Mouse (Mus musculus) heart, postnatal 4 days (tissue): Measurements from ENCODE around the gene Zfp664. TPM values are rescaled to one million over a fixed set of nuclear protein-coding genes. Genes with fewer than 3 reads are reported as not detected.

Source experiments
- DNase-seq: peaks from one replicate; pipeline ENCODE4 v3.0.0; 2021
- total RNA-seq, 2 experiments: library from RNA; stranded (reverse); gene quantifications; 2 replicates each; pipeline ENCODE4 v1.2.3; 2021

Zfp664 gene
- total RNA-seq, 2 experiments from 2014 or later: 57.5 to 62.7 TPM

DNA sequence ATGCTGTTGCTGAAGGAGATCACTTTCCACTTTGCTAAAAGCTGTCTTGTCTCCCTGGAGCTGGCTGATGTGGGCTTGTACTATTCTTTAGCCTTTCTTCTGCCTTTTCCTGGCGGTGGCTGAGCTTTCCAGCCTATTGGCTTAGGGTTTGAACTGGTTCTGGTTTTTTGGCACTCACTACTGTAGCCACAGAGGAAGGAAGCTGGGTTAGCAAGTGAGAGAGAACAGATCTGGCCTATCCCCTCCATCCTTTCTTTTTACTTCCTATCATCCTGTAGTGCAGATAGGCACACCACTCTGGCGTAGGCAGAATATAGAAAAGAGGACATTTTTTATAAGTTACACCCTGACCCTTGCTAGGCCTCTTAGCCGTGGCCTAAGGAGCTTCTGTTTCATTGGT, 10.6 kb downstream of the Zfp664 start:
- DNase-seq: no peak

DNA sequence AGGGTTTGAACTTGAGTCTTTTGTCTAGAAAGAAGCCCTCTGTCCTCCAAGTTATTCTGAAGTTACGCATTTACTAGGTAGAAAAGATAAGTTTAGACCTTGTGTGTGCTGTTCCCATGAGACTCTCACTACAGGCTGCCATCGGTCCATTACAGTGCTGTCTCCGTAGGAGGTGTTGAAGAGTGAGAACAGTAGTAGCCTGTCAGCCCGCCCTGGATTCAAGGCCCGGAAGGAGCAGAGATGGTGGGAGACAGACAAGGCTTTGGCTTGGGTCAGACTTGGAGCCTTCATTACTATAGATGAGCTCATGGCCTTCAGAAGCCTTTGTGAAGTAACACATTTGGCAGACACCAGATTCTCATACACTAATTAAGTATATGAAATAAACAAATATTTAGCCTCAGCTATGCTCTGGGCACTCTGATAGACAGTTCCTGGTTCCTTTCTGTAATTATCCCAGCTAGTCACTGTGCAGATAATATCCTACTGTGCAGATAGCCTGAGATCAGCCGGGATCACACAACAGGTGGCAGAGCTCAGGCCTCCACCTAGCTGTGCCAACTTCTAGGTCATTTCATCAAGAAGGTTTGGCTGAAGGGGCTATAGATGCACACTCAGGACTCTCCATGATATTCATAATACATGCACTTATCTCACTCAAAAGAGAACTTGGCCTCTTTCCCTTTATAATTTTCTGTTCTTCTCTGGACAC, 11.6 kb downstream of the Zfp664 start:
- DNase-seq: no peak

DNA sequence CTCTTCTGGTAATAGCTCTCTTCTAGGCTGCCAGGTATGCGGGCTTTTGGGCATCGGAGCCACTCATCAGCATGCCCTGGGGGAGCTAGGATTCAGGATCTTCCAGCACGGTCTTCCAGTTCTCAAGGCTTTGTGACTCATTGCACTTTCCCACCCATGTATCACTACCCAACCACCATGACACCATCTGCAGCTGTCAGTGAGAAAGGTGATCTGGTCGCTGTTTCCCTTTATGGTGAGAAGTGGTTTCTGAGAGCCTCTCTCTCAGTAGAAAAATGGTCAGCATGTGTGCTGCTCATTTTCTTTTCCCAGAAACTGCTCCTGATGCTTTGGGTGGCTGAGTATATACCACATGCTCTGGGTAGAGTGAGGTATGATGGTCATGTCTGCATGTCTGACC, 16.8 kb downstream of the Zfp664 start:
- no peak for DNase-seq

GRCm38 (mm10) chr5:124879801-124880200, 17.3 kb downstream of the Zfp664 start:
- no peak for DNase-seq

DNA sequence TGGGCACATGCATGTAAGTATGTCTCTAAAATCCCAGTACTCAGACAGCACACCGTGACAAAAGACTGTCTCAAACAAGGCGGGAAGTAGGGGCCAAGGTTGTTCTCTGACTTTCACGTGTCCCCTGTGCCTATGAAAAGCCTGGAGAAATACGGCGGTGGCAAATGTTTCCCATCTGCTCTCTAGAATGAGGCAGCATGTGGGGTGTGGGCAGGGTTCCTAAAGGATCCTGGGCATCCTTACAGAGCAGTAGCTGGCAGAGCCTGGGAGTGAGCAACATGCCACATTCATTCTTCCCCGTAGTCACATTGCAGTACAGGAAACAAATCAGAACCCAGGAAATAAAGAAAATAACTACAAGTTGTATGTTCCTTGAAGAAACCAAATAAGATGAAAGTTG, 21.4 kb downstream of the Zfp664 start:
- DNase-seq: no peak

DNA sequence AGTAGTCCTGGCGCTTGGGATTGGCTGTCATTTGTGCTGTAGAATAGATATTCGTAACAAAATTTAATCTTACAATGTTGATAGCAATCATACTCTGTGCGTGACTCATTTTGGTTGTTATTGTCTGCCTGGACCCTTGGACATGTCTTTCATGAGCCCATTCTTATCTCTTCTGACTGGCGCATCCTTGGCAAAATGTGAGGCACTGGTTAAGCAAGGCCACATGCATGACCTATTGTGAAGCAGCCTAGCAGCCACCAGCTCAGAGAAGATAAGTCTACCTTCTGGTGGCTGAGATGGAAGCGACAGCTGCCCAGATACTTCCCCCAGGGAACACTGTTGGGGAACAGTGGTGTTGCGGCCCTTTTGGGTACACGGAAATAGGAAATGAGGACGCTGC, 26.2 kb downstream of the Zfp664 start:
- DNase-seq: no peak

DNA sequence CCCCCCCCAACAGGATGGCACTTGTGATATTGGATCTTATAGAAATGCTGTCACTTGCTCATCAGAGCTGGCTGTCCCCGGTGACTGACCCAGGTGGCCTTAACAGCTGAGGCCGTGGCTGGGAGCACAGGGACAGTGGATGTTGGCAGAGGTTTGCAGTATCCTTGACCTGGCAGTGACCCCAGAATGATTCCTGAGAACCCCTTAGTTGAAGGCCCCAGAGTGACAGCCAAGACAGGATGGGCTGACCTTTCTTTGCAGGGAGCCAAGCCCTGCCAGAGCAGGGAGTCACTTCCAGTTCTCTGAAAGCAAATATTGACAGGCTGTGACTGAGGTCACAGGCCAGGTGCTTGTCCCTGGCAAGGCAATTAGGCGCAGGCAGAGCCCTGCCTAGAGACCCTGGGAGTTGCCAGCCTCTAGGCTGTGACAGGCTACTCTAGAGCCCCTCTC, 29.5 kb downstream of the Zfp664 start:
- no peak for DNase-seq

GRCm38 (mm10) chr5:124896135-124896534, 33.6 kb downstream of the Zfp664 start:
- DNase-seq: no peak

- peak; percentile 92 for DNase-seq
Measured at GRCm38 (mm10) chr5:124899945-124900631, 37.6 kb downstream of the Zfp664 start.

- DNase-seq: no peak
Measured at GRCm38 (mm10) chr5:124900738-124901490, 38.4 kb downstream of the Zfp664 start.

DNA sequence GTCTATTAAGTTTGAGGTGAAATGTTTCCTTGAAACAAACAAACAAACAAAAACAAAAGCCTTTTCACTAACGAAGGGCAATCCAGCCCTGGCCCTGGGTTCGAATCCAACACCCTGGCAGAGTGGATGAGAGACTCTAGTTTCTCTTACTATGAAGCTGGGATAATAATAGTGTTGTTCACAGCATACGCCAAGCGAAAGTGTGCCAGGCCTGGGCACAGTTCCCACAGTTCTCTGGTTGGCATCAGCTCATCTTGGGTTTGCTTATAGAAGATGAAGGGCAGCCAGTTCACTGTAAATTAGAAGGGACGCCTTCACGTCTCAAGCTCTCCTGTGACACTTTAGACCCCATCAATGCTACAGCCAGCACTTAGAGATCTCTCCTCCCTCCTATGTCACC, 39.2 kb downstream of the Zfp664 start:
- peak; percentile 67 for DNase-seq

- no peak for DNase-seq
Measured at GRCm38 (mm10) chr5:124902195-124902594, 39.7 kb downstream of the Zfp664 start.

GRCm38 (mm10) chr5:124903852-124904251, 41.4 kb downstream of the Zfp664 start:
- no peak for DNase-seq

- no peak for DNase-seq
Measured at GRCm38 (mm10) chr5:124906890-124907289, 44.4 kb downstream of the Zfp664 start.

DNA sequence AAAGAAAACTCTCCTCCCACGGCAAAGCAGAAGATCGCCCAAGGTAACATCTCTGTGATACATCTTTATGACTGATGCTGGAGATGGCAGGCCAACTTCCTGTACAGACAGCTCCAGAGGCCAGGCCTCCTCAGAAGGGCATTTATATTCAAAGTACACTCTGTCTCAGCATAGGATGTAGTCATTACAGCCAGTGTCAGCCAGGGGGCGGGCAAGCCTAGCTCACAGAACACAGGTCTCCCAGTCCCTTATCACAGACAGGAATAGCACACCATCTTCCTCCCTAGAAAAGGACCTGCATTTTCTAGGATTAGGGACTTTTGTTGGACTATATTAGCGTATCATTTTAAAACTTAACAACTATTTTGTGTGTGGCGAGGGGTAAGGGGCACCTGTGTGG, 46.4 kb downstream of the Zfp664 start:
- DNase-seq: peak; percentile 89

DNA sequence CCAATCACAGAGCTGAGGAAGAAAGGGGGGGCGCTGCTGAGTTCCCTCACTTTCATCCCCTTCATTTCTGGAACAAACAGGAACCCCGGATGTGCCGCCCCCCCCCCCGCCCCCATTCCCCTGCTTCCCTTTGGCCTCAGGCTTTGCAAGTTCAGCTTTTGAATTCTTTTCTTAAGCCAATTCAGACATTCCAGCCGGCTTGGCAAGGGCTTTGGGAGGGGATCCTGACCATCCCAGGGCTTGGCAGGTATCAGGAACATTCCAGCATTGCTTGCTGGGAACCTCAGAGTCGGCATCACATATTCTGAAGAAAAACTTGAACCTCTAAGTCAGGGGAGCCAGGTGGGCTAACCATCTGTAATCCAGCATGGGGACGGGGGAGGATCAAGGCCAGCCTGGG, 49.8 kb downstream of the Zfp664 start:
- no peak for DNase-seq

- DNase-seq: no peak
Measured at GRCm38 (mm10) chr5:124912946-124913933, 50.7 kb downstream of the Zfp664 start.

- DNase-seq: peak; percentile 55
Measured at GRCm38 (mm10) chr5:124919798-124920197, 57.3 kb downstream of the Zfp664 start.

GRCm38 (mm10) chr5:124921410-124921809, 58.9 kb downstream of the Zfp664 start:
- no peak for DNase-seq

- DNase-seq: peak; percentile 68
Measured at GRCm38 (mm10) chr5:124922356-124923352, 60.2 kb downstream of the Zfp664 start.
